ENCODE assay signal across 26 mouse cellular contexts in the genomic region with DNA sequence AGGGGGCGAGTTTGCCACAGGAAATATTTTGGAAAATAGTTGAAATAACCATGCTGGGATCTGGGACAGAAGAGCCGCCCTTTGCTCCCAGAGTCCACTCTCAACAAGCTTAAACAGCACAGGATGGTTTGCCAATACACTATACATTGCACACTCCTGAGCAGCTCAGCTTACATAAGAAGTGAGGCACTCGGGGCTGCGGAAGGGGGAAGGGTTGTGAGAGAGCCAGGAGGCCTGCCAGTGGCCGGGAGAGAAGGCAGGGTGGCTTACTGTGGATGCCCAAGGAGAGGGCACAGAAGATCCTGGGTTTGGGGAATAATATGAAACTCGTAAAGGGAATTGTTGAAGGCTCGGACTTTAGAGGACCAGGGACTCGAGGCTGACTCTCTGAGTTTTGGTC. TPM values are rescaled to one million over a fixed set of nuclear protein-coding genes. Genes with fewer than 3 reads are reported as not detected.
A peak's percentile ranks its signal among the peaks of the same experiment; 100 is the strongest.
DNase-seq lines count a peak whose midpoint lies in the region; ATAC-seq and TF ChIP-seq lines count a peak whose summit lies in the region.
"Had no signal": no experiment of that assay in that cellular context is flagged by ENCODE, and none has a peak within 500 bp of the region (broad histone marks: within the 10 kb centered on the region; RNA-seq: fewer than 3 reads in every experiment).

No protein-coding gene starts in this region.

- 52% methylated on average over 8 of the region's 8 CpGs for WGBS in heart, embryonic 12.5 days
- WGBS in kidney, embryonic 16.5 days, result 67% methylated on average over 8 of the region's 8 CpGs
- 68% methylated on average over 8 of the region's 8 CpGs for WGBS in kidney, embryonic 15.5 days
- 51% methylated on average over 8 of the region's 8 CpGs for WGBS in bone marrow, adult 2 months
- WGBS in liver, embryonic 16.5 days (ENCODE audit: insufficient replicate concordance), result 52% methylated on average over 8 of the region's 8 CpGs

- intact Hi-C loops in heart, postnatal 36 days (cut with DNase I), result loop anchor here (10.0 kb wide), 1 partner anchor 871 kb away; the partner anchor contains the start of genes Dph3 and Oxnad1

- no peaks in the 10 kb centered on the region for H3K27me3 ChIP-seq in heart, embryonic 12.5 days (replicated peaks)
- H3K27me3 ChIP-seq in kidney, embryonic 16.5 days (ENCODE audit: insufficient read depth, low read length), result no peaks in the 10 kb centered on the region
- no peaks in the 10 kb centered on the region for H3K27me3 ChIP-seq in kidney, embryonic 15.5 days
- no peaks in the 10 kb centered on the region for H3K27me3 ChIP-seq in liver, embryonic 16.5 days (ENCODE audit: control insufficient read depth, insufficient read depth, low read depth, low read length)
- H3K27me3 ChIP-seq: embryonic facial prominence, embryonic 13.5 days; limb, embryonic 15.5 days; lung, embryonic 15.5 days; neural tube, embryonic 15.5 days had no signal

- no peaks in the 10 kb centered on the region for H3K9me3 ChIP-seq in heart, embryonic 12.5 days (replicated peaks)
- H3K9me3 ChIP-seq in kidney, embryonic 16.5 days (ENCODE audit: low read length), result no peaks in the 10 kb centered on the region
- H3K9me3 ChIP-seq in kidney, embryonic 15.5 days (replicated peaks), result no peaks in the 10 kb centered on the region
- no peaks in the 10 kb centered on the region for H3K9me3 ChIP-seq in liver, embryonic 16.5 days (replicated peaks; ENCODE audit: control insufficient read depth, low read length)
- H3K9me3 ChIP-seq: embryonic facial prominence, embryonic 13.5 days; forebrain, embryonic 12.5 days; G1E; hindbrain, embryonic 12.5 days; limb, embryonic 15.5 days; lung, embryonic 15.5 days; neural tube, embryonic 15.5 days had no signal

- H3K27ac ChIP-seq in heart, embryonic 12.5 days (ENCODE audit: poor library complexity, severe bottlenecking), result peak overlapping the region; percentile 32
- no peak overlapping the region for H3K27ac ChIP-seq in kidney, embryonic 16.5 days (ENCODE audit: low read length)
- H3K27ac ChIP-seq in kidney, embryonic 15.5 days, result no peak overlapping the region
- peak overlapping the region; percentile 38 for H3K27ac ChIP-seq in bone marrow, adult 2 months (ENCODE audit: control insufficient read depth, insufficient read depth, low read depth, low read length, poor library complexity)
- H3K27ac ChIP-seq in liver, embryonic 16.5 days (ENCODE audit: low read length), result 0 out of 2 replicates have a peak overlapping the region, but pooled peaks have one; percentile 42
- H3K27ac ChIP-seq: embryonic facial prominence, embryonic 13.5 days; forebrain, embryonic 12.5 days; hindbrain, embryonic 12.5 days; kidney, postnatal 0 days; lung, embryonic 15.5 days; neural tube, embryonic 15.5 days had no signal

- H3K9ac ChIP-seq in heart, embryonic 12.5 days, result peak overlapping the region; percentile 8; the same call in 1 of the 2 replicates
- 0 out of 2 replicates have a peak overlapping the region, but pooled peaks have one; percentile 9 for H3K9ac ChIP-seq in kidney, embryonic 16.5 days (replicated peaks; ENCODE audit: low read length)
- H3K9ac ChIP-seq in kidney, embryonic 15.5 days, result no peak overlapping the region
- H3K9ac ChIP-seq in liver, embryonic 16.5 days (ENCODE audit: low read depth, low read length), result no peak overlapping the region
- H3K9ac ChIP-seq: embryonic facial prominence, embryonic 13.5 days; forebrain, embryonic 12.5 days; hindbrain, embryonic 12.5 days; limb, embryonic 15.5 days; lung, embryonic 15.5 days; neural tube, embryonic 15.5 days had no signal

- TF ChIP-seq POLR2A in bone marrow, adult 2 months (IDR thresholded peaks at IDR 0.05; ENCODE audit: borderline replicate concordance, control insufficient read depth, low read depth, low read length), result no peak

- no peak for TF ChIP-seq CTCF in bone marrow, adult 2 months (IDR thresholded peaks at IDR 0.05; ENCODE audit: control insufficient read depth, insufficient read depth, low read length)

- peaks cover 33% of the 10 kb centered on the region for H3K36me3 ChIP-seq in heart, embryonic 12.5 days
- H3K36me3 ChIP-seq in kidney, embryonic 16.5 days (ENCODE audit: insufficient read depth, low read length), result no peaks in the 10 kb centered on the region
- H3K36me3 ChIP-seq in kidney, embryonic 15.5 days, result no peaks in the 10 kb centered on the region
- H3K36me3 ChIP-seq in liver, embryonic 16.5 days (ENCODE audit: control insufficient read depth, insufficient read depth), result no peaks in the 10 kb centered on the region
- H3K36me3 ChIP-seq: embryonic facial prominence, embryonic 13.5 days; forebrain, embryonic 12.5 days; G1E; hindbrain, embryonic 12.5 days; limb, embryonic 15.5 days; lung, embryonic 15.5 days; neural tube, embryonic 15.5 days had no signal

- no peak for ATAC-seq in heart, embryonic 12.5 days (ENCODE audit: insufficient number of reproducible peaks, low FRiP score)
- no peak for ATAC-seq in kidney, embryonic 16.5 days (ENCODE audit: low FRiP score, low TSS enrichment)
- ATAC-seq in kidney, embryonic 15.5 days (replicated peaks; ENCODE audit: low FRiP score), result no peak
- ATAC-seq in liver, embryonic 16.5 days (ENCODE audit: low read depth), result peak; percentile 72
- ATAC-seq in megakaryocyte-erythroid progenitor cell, adult 5-6 weeks (replicated peaks; ENCODE audit: low FRiP score, low TSS enrichment, poor library complexity, severe bottlenecking), result no peak

- H3K4me3 ChIP-seq in heart, embryonic 12.5 days, result no peak overlapping the region
- no peak overlapping the region for H3K4me3 ChIP-seq in kidney, embryonic 16.5 days (ENCODE audit: low read length)
- H3K4me3 ChIP-seq in kidney, embryonic 15.5 days (replicated peaks), result no peak overlapping the region
- no peak overlapping the region for H3K4me3 ChIP-seq in bone marrow, adult 2 months (replicated peaks; ENCODE audit: control insufficient read depth, low read depth, low read length)
- no peak overlapping the region for H3K4me3 ChIP-seq in liver, embryonic 16.5 days (ENCODE audit: low read depth, low read length)
- H3K4me3 ChIP-seq: embryonic facial prominence, embryonic 13.5 days; erythroblast, embryonic 14.5 days; forebrain, embryonic 12.5 days; hindbrain, embryonic 12.5 days; limb, embryonic 15.5 days; lung, embryonic 15.5 days; neural tube, embryonic 15.5 days had no signal

- peaks cover 72% of the 10 kb centered on the region for H3K4me1 ChIP-seq in heart, embryonic 12.5 days (replicated peaks)
- H3K4me1 ChIP-seq in kidney, embryonic 16.5 days (ENCODE audit: insufficient read depth, low read length), result peaks cover 11% of the 10 kb centered on the region; the same call in 1 of the 2 replicates
- H3K4me1 ChIP-seq in kidney, embryonic 15.5 days, result peaks cover 14% of the 10 kb centered on the region
- H3K4me1 ChIP-seq in bone marrow, adult 2 months (ENCODE audit: control insufficient read depth, insufficient read depth, low read length), result no peaks in the 10 kb centered on the region; the same call in 1 of the 2 replicates
- H3K4me1 ChIP-seq in liver, embryonic 16.5 days (ENCODE audit: control insufficient read depth, low read depth, low read length), result peaks cover 17% of the 10 kb centered on the region

- H3K4me2 ChIP-seq in heart, embryonic 12.5 days, result no peak overlapping the region
- no peak overlapping the region for H3K4me2 ChIP-seq in kidney, embryonic 16.5 days (replicated peaks; ENCODE audit: low read depth, low read length)
- no peak overlapping the region for H3K4me2 ChIP-seq in kidney, embryonic 15.5 days
- H3K4me2 ChIP-seq in liver, embryonic 16.5 days (ENCODE audit: low read depth, low read length), result no peak overlapping the region
- H3K4me2 ChIP-seq: embryonic facial prominence, embryonic 13.5 days; forebrain, embryonic 12.5 days; hindbrain, embryonic 12.5 days; limb, embryonic 15.5 days; lung, embryonic 15.5 days; neural tube, embryonic 15.5 days had no signal

- DNase-seq in heart, postnatal 36 days, result no peak
- no peak for DNase-seq in retina, postnatal 1 day
- DNase-seq: adrenal gland, adult 2 months; B cell, adult 2 months; cerebellum, adult 18-20 months; cerebellum, postnatal 25 days; embryo, embryonic 11 days; gastrocnemius, postnatal 36 days; kidney, adult 11 months; layer of hippocampus, adult 9-11 months; lung, postnatal 36 days had no signal

RNA-seq across cellular contexts. Expression of gene Nisch, which starts 2.9 kb away (rescaled TPM):
- polyA plus RNA-seq in heart, embryonic 12.5 days (2016; fragmentation: Nextera tagmentation; extraction: Ambion mirVana), result 446 and 471 TPM in 2 replicates
- total RNA-seq in heart, postnatal 36 days (2021), result 100 to 1,000 TPM; 128 to 143 TPM
- 419 and 421 TPM in 2 replicates for polyA plus RNA-seq in kidney, embryonic 16.5 days (2015; fragmentation: Nextera tagmentation; extraction: Ambion mirVana)
- polyA plus RNA-seq in kidney, embryonic 15.5 days (2015; fragmentation: Nextera tagmentation; extraction: Ambion mirVana), result 351 and 428 TPM in 2 replicates
- polyA plus RNA-seq in bone marrow, adult 2 months (2011; ENCODE audit: insufficient read depth, insufficient read length, low replicate concordance, missing spikeins), result 102 and 233 TPM in 2 replicates
- polyA plus RNA-seq in liver, embryonic 16.5 days (2015; fragmentation: Nextera tagmentation; extraction: Ambion mirVana), result 94.9 and 112 TPM in 2 replicates
- 144 and 164 TPM in 2 replicates for total RNA-seq in megakaryocyte-erythroid progenitor cell, adult 5-6 weeks (2014; fragmentation: Nextera tagmentation)
- 67.7 and 77.9 TPM in 2 replicates for total RNA-seq in megakaryocyte-erythroid progenitor cell, adult 5-6 weeks (2017)

RNA-seq across cellular contexts. Expression of gene Sema3g, which starts 3.8 kb away (rescaled TPM):
- 0.34 and 0.50 TPM in 2 replicates for polyA plus RNA-seq in heart, embryonic 12.5 days (2016; fragmentation: Nextera tagmentation; extraction: Ambion mirVana)
- total RNA-seq in heart, postnatal 36 days (2021), result 10 to 100 TPM; 14.2 to 18.3 TPM
- 5.3 and 5.4 TPM in 2 replicates for polyA plus RNA-seq in kidney, embryonic 16.5 days (2015; fragmentation: Nextera tagmentation; extraction: Ambion mirVana)
- 3.7 and 3.8 TPM in 2 replicates for polyA plus RNA-seq in kidney, embryonic 15.5 days (2015; fragmentation: Nextera tagmentation; extraction: Ambion mirVana)
- 1.1 and 2.7 TPM in 2 replicates for polyA plus RNA-seq in bone marrow, adult 2 months (2011; ENCODE audit: insufficient read depth, insufficient read length, low replicate concordance, missing spikeins)
- 0.04 TPM in 2 replicates for polyA plus RNA-seq in liver, embryonic 16.5 days (2015; fragmentation: Nextera tagmentation; extraction: Ambion mirVana)
- total RNA-seq in megakaryocyte-erythroid progenitor cell, adult 5-6 weeks (2014; fragmentation: Nextera tagmentation), result not detected in 2 replicates
- total RNA-seq in megakaryocyte-erythroid progenitor cell, adult 5-6 weeks (2017), result not detected in 2 replicates
- polyA plus RNA-seq: erythroblast, embryonic 14.5 days; G1E had no signal

RNA-seq across cellular contexts. Expression of gene Tnnc1, which starts 5.8 kb away (rescaled TPM):
- 3,183 and 3,245 TPM in 2 replicates for polyA plus RNA-seq in heart, embryonic 12.5 days (2016; fragmentation: Nextera tagmentation; extraction: Ambion mirVana)
- 1,000 to 10,000 TPM; 4,706 to 5,436 TPM for total RNA-seq in heart, postnatal 36 days (2021)
- 10.2 and 10.6 TPM in 2 replicates for polyA plus RNA-seq in kidney, embryonic 16.5 days (2015; fragmentation: Nextera tagmentation; extraction: Ambion mirVana)
- 19.5 and 33.2 TPM in 2 replicates for polyA plus RNA-seq in kidney, embryonic 15.5 days (2015; fragmentation: Nextera tagmentation; extraction: Ambion mirVana)
- polyA plus RNA-seq in bone marrow, adult 2 months (2011; ENCODE audit: insufficient read depth, insufficient read length, low replicate concordance, missing spikeins), result 4.2 TPM in 1 of 2 replicates, not detected in the other
- polyA plus RNA-seq in liver, embryonic 16.5 days (2015; fragmentation: Nextera tagmentation; extraction: Ambion mirVana), result 80.6 and 93.1 TPM in 2 replicates
- total RNA-seq in megakaryocyte-erythroid progenitor cell, adult 5-6 weeks (2014; fragmentation: Nextera tagmentation), result 1.8 TPM in 1 of 2 replicates, not detected in the other
- not detected in 2 replicates for total RNA-seq in megakaryocyte-erythroid progenitor cell, adult 5-6 weeks (2017)

RNA-seq across cellular contexts. Expression of gene Phf7, which starts 37.2 kb away (rescaled TPM):
- 8.1 and 11.6 TPM in 2 replicates for polyA plus RNA-seq in heart, embryonic 12.5 days (2016; fragmentation: Nextera tagmentation; extraction: Ambion mirVana)
- 1 to 10 TPM; 3.8 to 4.3 TPM for total RNA-seq in heart, postnatal 36 days (2021)
- 13.9 TPM in 2 replicates for polyA plus RNA-seq in kidney, embryonic 16.5 days (2015; fragmentation: Nextera tagmentation; extraction: Ambion mirVana)
- 12.6 and 13.3 TPM in 2 replicates for polyA plus RNA-seq in kidney, embryonic 15.5 days (2015; fragmentation: Nextera tagmentation; extraction: Ambion mirVana)
- polyA plus RNA-seq in bone marrow, adult 2 months (2011; ENCODE audit: insufficient read depth, insufficient read length, low replicate concordance, missing spikeins), result 4.5 and 9.9 TPM in 2 replicates
- 6.1 and 6.3 TPM in 2 replicates for polyA plus RNA-seq in liver, embryonic 16.5 days (2015; fragmentation: Nextera tagmentation; extraction: Ambion mirVana)
- total RNA-seq in megakaryocyte-erythroid progenitor cell, adult 5-6 weeks (2014; fragmentation: Nextera tagmentation), result 10.2 and 23.0 TPM in 2 replicates
- total RNA-seq in megakaryocyte-erythroid progenitor cell, adult 5-6 weeks (2017), result 9.8 and 15.7 TPM in 2 replicates

RNA-seq across cellular contexts. Expression of gene Bap1, which starts 37.4 kb away (rescaled TPM):
- polyA plus RNA-seq in heart, embryonic 12.5 days (2016; fragmentation: Nextera tagmentation; extraction: Ambion mirVana), result 59.7 and 65.0 TPM in 2 replicates
- 10 to 100 TPM; 44.8 to 45.2 TPM for total RNA-seq in heart, postnatal 36 days (2021)
- 105 and 106 TPM in 2 replicates for polyA plus RNA-seq in kidney, embryonic 16.5 days (2015; fragmentation: Nextera tagmentation; extraction: Ambion mirVana)
- 92.1 and 96.8 TPM in 2 replicates for polyA plus RNA-seq in kidney, embryonic 15.5 days (2015; fragmentation: Nextera tagmentation; extraction: Ambion mirVana)
- 15.9 and 26.9 TPM in 2 replicates for polyA plus RNA-seq in bone marrow, adult 2 months (2011; ENCODE audit: insufficient read depth, insufficient read length, low replicate concordance, missing spikeins)
- 32.0 and 33.7 TPM in 2 replicates for polyA plus RNA-seq in liver, embryonic 16.5 days (2015; fragmentation: Nextera tagmentation; extraction: Ambion mirVana)
- total RNA-seq in megakaryocyte-erythroid progenitor cell, adult 5-6 weeks (2014; fragmentation: Nextera tagmentation), result 42.7 and 43.6 TPM in 2 replicates
- 65.4 and 67.9 TPM in 2 replicates for total RNA-seq in megakaryocyte-erythroid progenitor cell, adult 5-6 weeks (2017)

Comparison
In these comparisons a context has a peak if more than half of its experiments do, and no peak if none do; other contexts are left out.
1. H3K9ac ChIP-seq: peak in heart, embryonic 12.5 days (single experiment) and kidney, embryonic 16.5 days (single experiment); none in kidney, embryonic 15.5 days (single experiment) and liver, embryonic 16.5 days (single experiment).
2. H3K27ac ChIP-seq: peak in heart, embryonic 12.5 days (single experiment), bone marrow, adult 2 months (single experiment) and liver, embryonic 16.5 days (single experiment); none in kidney, embryonic 16.5 days (single experiment) and kidney, embryonic 15.5 days (single experiment).
3. RNA of gene Tnnc1, which starts 5.8 kb away (polyA plus RNA-seq): 3,183 to 3,245 TPM in heart, embryonic 12.5 days; 80.6 to 93.1 TPM in liver, embryonic 16.5 days, 19.5 to 33.2 TPM in kidney, embryonic 15.5 days, 10.2 to 10.6 TPM in kidney, embryonic 16.5 days and 4.2 TPM in bone marrow, adult 2 months; every median in the first group is over 10 times any median in the second.